Mouse (Mus musculus): ENCODE results near the gene Zfp811.
A peak's percentile ranks its signal among the peaks of the same experiment; 100 is the strongest.

Zfp811 gene

GRCm38 (mm10) chr17:32753634-32754033 lies 56.1 kb downstream of the Zfp811 start:
- no peak for DNase-seq (ENCODE audit: low read depth)

DNA sequence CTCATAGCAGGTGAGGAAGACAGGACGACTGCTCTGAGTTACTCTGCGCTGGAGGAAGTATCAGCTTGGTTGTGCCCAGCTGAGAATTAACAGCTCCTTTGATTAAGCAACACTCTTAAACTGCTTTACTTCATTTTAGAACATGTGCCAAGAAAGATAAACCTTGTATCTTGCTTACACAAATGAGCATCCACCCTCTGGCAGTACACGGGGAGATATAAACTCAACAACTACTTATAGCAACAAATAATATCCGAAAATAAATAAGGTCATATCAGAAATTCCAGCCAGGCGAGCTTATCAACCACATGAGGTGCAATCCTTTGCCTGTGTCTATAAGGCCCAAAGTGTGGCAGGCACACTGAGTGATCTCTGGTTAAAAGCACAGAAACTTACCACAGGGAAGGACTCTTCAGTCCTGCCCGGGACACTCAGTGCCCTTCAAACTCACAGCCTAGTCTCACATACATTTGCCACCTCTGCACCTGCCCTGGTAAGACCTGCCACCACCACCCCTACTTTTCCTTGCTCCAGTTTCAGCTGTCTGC lies 56.8 kb downstream of the Zfp811 start:
- DNase-seq (ENCODE audit: low read depth): peak; percentile 16

GRCm38 (mm10) chr17:32750611-32751010 lies 59.1 kb downstream of the Zfp811 start:
- DNase-seq (ENCODE audit: low read depth): no peak

Measured in c-Kit-positive CD71-positive TER-119-negative erythroid progenitor cells, embryonic 14.5 days (primary cell).